Mouse (Mus musculus) natural killer cell, adult 2 months (primary cell): ENCODE measurements around the gene Kif5a.
A peak's percentile ranks its signal among the peaks of the same experiment; 100 is the strongest.
"Not testable (repeated sequence)": the region's sequence is repeated elsewhere in the genome, so short reads cannot be mapped to it uniquely, and the experiment has no call there.

Experiments used
- DNase-seq, 2 experiments: peaks; one replicate each; pipeline ENCODE4 v3.0.0; 2022; ENCODE audit warnings: low spot score in 2 of 2

Gene Kif5a

DNA sequence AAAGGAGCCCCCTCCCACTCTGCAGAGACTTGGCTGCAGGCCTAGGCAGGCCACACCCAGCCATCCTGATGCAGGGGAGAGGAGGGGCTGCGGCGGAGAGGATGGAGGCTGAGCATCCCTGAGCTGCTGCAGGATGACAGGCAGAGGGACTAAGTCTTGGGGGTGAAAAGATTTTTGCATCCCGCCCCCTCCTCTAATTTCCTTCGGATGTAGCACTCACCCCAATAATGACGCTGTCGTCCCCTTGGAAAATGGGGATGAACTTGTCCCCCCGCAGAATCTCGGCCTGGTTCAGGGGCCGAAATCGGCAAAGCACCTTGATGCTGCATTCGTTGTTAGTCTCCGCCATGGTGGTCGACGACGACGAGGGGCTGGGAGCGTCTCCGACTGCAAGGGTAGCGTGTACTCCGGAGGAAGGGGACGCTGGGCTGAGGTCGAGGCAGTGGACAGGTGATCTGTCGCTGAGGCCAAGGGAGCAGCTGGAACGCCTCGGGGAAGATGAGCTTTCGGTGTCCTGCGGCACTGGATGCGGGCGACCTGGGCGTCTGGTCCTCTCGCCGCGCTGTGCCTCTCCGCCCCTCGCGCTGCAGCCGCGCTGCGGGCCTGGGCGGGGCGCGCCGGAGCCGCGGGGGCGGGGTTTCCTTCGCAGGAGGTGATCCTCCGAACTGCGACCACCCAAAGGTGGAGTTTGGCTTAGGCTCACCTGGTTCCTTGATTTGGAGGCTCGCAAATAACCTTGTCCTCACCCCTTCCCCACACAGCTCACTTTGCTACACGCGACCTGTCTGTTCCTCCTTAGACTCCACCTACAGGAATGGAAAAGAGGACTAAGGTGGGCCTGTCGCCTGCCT lies at the start of gene Kif5a:
Gene Kif5a (minus strand): TSS at position 801 of the 851 bp plus-strand sequence.
- peak in 1 of 2 experiments; percentile 16 for DNase-seq

DNA sequence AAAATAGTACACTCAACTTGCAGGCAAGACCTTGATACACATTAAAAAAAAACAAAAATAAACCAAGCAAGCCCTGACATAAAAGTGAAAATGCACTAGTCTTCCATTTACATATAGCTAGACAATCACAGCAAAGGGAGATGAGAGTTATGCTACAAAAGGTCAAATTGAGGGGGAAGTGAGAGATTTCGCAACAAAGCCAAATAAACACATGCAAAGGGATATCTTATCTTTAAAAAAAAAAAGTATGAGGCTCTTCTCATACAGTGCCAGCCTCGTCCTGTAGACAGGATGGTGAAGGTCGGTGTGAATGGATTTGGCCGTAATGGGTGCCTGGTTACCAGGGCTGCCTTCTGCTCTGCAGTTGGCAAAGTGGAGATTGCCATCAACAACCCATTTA lies 49.7 kb upstream of the Kif5a start:
- DNase-seq: no peak

DNA sequence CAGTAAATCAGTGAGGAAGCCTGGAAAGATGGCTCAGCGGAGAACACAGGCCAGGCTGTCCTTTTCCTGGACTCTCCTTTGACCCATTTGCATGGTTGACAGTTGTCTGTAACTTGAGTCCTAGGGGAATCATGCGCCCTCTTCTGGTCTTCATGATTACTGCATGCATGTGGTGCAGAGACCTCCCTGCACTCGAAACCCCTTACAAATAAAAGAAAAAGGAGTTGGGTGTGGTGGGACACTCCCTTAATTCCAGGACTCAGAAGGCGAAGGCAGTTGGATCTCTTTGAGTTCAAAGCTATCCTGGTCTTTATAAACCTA lies 49.2 kb upstream of the Kif5a start:
- peak; percentile 81 to 85 for DNase-seq

DNA sequence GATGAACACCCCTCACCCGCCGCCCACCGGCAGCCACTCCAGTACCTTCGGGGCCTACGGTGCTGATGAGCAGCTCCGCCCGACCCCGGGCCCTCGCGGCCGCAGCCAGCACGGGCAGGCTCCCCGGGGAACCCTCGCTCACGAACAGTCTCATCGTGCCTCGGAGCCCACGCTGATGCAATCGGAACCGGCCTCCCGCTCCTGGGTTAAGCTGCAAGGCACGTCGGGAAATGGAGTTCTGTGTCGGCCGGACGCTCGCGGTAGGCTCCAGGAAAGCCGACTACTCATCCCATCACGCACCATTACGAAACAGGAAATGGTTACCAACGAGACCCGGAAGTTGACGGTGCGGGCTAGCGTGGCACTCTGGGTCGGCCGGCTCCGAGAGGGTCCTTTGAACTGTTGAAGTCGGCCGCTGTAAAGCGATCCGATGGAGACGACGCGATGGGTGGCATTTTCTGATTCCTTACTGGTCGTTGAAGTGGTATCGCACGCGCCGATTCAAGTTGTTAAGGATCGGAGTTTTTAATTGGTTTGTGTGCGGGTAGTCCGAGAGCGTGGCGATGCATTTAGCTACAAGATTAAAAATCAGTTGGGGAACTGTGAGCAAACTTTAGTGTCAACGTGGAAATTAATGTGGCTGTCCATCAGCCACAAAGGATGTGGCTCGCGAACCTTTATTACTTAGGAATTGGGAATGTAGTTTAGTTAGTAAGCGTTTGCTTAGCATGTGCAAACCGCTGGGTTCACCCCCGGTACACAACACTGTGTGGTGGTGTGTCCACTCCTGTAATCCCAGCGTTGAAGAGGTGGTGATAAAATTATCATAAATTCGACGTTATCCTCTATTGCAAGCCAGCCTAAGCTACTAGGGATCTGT lies 48.6 kb upstream of the Kif5a start, which contains the start of gene Mars:
Gene Mars (minus strand): TSS at position 311 of the 880 bp plus-strand sequence.
- peak; percentile 93 to 94 for DNase-seq

DNA sequence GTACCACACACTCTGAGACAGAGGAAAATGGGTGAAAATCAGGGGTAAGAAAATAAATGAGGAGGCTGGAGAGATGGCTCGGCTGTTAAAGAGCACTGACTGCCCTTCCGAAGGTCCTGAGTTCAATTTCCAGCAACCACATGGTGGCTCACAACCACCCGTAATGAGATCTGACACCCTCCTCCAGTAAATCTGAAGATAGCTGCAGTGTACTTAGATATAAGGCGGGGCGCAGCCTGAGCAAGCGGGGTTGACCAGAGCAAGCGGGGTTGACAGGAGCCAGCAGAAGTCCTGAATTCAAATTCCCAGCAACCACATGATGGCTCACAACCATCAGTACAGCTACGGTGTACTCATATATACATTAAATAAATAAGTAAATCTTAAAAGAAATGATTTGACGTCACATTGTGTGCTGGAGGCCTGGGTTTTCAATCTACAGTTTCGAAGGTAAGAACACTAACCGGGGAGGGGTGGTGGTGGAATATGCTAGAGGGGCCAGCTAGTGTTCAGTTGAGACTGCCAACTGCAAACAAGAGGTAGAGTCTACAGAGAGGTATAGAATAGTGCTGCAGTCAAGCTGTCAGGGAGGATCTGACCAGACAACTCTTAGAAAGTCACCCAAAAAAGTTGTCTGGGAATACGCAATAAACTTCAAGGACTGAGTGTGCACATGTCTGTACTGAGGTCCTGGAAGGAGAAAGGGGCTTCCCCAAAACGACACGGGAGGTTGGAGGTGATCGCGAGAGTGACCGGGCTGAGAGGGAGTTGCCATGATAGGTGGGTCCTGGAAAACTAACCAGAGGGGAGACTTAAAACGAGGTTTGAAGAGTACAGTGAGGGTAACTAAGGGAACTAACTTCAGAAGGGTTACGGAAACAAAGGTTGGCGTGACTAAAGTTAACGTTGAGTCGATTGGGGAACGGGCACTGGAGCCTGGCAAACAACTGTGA lies 47.7 kb upstream of the Kif5a start:
- peak in 1 of 2 experiments; percentile 39 for DNase-seq

DNA sequence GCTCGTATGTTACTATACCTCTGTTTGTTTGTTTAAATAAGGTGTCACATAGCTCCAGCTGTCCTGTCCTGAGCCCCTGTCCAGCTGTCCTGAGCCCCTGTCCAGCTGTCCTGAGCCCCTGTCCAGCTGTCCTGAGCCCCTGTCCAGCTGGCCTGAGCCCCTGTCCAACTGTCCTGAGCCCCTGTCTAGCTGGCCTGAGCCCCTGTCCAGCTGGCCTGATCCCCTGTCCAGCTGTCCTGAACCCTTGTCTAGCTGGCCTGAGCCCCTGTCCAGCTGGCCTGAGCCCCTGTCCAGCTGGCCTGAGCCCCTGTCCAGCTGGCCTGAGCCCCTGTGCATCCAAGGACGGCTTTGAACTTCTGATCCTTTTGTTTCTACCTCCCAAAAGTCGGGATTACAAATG lies 46.0 kb upstream of the Kif5a start:
- not testable (repeated sequence) for DNase-seq

DNA sequence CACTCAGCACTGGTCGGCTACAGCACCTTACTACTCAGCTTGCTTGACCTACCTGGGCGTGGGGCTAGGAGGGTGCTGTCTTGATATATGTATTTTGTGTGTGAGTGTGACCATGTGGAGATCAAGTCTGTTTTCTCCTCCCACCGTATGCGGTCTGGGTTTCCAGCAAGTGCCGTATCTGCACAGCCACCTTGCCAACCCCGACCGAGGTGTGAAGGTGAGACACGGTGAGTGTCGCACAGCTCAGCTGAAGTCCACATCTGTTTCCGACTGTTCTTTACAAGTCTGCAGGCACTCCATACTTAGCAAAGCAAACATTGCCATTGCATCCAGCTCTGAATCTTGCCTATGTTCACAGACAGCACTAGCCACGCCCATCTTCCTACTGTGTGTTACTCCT lies 40.0 kb upstream of the Kif5a start:
- peak; percentile 60 to 76 for DNase-seq

DNA sequence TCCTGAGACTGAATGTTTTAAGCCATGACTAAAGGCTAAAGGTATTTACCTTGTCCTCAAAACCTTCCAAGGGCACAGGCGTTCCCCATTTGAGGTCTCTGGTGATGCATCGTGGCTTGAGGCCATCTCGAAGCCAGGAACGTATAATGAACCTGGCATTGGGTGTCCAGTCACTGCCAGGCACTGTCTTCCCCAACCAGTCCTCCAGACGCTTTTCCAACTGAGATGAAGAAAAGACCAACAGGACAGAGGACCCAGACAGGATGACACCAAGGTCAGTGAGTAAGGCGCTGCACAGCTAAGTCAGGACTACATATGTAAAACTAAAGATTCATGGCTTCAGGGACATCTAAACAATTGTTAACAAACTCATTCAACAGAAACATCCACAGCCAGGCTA lies 37.2 kb upstream of the Kif5a start:
- no peak for DNase-seq

DNA sequence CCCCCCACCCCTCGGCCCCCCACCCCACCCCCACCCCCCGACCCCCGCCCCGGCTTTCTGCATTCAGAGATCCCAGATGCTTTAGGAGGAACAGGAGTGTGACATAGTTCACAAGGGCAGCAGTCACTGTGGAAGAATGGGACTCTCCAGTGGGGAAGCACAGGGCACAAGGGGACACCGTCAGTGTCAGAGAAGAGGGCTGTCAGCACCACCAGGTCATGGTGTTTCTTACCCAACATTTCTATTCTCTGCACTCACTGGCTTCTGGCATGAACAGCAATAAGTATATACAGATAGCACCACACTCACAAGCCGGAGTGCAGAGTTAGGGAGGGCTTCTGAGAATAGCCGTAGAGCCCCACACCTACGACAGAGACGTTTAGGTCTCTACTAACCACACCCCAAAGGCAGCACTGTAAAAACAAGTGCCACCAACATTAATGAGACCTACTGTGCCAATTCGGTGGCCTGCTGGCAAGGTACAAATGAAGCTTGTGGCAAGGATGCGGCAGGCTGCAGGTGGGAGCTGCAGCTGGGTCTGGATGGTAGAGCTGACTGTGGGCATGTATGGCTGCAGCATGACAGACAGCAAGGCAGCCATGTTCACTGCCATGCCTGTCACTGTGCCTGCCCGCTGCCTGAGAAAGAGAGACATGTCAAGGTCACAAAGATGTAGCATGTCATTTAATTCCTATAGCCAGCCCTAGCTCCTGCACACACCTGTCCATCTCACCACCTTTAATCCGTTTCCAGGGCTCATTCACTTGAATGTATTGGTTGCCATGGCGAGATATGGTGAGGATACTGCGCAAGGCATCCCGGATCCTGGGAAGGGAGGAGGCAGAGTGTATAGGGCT lies 34.1 kb upstream of the Kif5a start:
- DNase-seq: no peak

DNA sequence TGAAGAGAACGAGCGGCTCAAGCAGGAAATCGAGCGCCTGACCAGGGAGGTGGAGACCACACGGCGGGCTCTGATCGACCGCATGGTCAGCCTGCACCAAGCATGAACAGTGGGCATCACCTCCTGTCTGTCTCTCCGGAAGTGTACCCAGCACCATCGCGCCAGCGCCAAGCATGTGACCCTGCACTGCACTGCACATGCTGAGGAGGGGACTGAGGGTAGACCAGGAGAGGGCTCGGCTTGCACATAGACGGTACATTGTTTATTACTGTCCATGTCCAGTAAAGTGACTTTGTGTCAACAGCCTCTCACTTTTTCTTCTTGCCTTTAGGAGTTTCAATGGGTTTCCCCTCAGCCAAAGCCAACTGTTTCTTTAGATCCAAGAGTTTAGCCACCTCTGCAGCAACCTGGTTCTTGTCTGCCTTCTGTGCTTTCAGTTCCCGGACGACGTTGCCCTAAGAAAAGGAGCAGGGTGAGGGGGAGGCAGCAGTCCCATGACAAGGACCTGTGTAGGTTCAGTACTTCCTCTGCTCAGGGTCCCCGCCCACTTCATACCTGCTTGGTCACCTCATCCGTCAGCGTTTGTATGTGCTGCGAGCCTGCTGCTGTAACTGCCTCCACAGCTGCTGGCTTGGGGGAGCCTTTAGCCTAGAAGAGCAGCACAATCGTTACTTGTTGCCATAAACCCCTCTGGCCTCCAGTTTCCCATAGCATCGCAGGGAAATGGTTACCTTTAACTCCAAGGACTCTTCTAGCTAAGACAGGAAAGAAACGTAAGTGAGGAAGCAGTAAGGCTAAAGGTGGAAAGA lies 33.0 kb upstream of the Kif5a start:
- no peak for DNase-seq

DNA sequence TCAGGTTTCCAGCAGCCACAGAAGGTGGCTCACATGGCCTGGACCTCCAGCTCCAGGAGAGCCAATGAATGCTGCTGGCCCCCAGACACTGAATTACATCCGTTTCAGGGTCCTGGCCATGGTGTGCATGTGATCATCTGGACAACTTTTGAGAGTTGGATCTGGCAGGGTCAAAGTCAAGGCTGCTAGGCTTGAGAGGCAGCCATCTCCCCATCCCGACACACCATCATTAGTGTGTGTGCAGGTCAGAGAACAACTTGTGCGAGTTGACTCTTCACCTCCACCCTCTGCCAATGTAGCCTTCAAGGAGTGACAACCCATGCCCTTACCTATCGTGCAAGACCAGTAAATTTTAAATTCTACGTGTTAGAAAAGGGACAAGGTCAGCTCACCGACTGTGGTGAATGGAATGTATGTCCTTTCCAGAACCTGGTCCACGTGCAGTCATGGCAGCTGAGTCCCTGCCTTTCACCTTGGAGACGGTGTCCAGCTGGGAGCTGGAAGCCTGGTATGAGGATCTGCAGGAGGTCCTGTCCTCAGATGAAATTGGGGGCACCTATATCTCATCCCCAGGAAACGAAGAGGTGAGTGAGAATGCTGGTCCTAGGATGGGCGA lies 31.9 kb upstream of the Kif5a start:
- DNase-seq: no peak

DNA sequence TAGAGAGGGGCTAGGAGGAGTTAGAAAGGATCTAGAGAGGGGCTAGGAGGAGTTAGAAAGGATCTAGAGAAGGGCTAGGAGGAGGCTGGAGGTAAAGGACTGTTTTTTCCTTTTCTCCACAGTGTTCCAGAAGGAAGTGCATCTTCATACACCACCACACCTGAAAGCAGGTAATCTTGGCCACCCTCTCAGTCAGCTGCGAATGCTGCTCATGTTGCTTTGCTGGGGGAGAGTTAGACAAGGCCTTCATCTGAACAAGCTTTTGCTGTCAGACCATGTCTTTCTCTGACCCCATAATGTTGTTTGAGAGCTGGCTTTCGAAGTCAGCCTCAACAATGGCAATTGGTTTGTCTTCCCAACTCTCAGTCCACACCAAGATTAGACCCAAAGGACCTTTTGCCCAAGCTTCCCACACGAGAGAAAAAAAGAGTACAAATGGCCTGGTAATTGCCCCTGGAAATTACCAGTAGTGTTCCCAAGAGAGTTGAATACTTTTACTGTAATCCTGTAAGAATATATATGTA lies 30.5 kb upstream of the Kif5a start:
- no peak for DNase-seq

DNA sequence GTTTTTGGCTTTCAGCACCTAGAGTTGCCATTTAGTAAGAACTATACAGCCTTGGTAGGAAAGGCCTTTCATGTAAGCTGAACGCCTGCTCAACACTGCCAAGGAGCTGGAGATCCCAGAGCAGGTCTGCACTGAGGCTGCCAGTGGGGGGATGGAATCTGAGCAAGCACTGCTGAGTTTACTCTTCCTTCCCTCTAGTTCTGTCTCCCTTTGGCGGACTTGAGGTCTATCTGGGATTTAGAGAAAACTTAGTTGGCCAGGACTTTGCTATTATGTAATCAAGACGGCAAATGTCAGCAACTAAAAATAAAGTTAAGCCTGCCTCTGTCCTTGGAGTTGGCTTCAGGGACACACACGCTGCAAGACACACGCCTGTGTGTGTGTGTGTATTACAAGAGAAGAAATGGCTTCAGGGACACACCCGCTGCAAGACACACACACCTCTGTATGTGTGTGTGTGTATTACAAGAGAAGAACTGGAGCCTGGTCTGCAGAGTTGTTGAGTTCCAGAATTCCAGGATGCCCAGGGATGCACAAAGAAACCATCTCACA lies 29.9 kb upstream of the Kif5a start:
- no peak for DNase-seq

DNA sequence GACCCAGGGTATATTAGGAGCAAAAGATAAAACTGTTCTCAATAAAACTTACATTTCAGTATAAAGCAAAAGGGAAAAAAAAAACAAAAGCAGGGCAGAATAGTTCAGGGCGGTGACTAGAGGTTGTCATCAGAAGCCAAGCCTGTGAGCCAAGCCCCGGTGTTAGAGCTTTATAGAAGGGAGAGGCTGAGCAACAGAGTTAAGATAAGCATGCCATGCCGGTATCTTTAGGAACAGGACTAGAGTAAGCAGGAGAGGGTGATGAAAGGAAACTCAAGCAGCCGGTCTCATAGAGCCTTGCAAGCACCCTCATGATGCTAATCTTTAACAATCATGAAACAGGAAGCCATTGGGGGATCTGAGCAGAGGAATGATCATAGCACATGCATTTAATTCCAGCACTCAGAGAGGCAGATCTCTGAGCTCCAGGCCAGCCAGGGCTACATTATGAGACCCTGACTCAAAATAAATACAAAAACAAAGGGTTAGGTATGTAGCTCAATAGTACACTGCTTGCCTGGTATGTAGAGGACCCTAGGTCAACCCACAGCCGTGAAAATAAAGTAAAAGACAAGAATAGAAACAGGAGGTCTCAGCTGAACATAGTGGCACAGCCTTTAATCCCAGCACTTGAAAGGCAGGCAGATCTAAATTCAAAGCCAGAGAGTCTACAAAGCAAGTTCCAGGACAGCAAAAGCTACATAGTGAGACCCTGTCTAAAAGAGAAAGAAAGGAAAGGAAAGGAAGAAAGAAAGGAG lies 28.9 kb upstream of the Kif5a start:
- DNase-seq: no peak

DNA sequence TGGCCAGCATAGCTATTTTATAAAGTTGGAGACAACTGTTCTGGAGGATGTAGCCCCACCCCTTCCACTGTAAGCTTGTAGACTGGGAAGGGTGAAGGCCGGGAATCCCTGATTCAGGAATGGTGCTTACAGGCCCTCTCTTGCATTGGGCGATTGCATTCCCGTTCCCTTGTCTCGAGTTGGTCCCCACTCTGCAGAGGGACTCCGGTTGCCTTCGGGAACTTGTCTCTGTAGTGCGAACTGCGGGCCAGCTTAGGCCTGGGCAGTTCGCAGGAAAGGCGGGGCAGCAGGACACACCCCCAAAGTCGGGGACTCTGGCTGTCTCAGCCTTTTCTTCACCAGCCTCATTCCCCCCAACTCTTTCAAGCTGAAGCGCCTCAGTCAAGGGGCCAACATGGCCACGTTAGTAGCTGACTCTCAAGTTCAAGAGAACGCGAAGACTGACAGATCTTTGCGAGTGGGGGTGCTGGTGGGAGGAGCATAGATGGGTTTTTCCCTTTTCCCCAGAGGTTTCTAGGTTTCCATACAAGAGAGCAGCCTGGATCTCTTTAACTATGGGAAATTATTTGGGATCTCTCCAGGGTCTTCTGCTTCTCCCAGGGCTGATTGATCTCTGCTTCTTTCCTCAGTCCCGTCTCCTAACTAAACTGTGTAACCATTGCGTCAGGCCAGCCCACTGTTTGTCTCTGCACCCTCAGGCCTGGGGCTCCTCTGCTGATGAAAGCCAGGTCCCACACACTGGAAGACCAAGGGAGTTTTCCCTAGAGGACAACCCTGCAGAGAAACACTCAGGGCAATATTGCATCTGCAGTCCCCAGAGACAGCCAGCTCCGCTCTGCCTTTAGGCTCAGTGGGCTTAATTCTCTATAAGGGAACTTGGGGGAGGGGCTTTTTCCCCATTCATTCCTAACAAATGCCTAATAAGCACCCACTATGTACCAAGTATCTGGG lies 28.1 kb upstream of the Kif5a start:
- peak; percentile 55 to 60 for DNase-seq

DNA sequence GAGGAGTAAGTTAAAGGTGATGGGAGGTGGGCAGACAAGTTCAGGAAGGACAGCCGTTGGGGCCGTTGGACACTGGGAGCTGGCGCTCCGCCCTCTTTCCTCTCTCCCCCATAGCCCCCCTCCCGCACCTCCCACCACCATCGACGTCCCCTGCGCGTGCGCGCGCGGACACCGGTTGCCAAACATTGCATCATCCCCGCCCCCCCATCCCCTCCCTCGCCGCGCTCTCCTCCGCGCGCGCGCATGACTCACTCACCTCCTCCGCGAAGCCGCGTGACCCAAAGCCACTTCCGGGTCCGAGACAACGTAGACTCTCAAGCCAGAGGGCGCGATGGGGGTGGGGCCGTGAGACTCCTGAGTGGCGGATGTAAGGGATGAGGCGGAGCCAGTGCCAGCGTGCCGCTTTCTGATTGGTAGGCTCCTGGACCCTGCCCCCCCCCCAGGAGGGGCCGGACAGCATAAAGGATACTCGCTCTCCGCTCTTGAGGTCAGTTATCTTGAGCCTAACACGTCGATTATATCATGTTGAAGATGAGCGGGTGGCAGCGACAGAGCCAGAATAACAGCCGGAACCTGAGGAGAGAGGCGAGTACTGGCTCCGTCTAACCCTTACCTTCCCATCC lies 27.3 kb upstream of the Kif5a start:
- DNase-seq: peak; percentile 100
